ENCODE assay signal across 21 mouse cellular contexts in genomic region chr12:116086951-116087600, GRCm38 (mm10). TPM values are rescaled to one million over a fixed set of nuclear protein-coding genes. Genes with fewer than 3 reads are reported as not detected.
"Had no signal": no experiment of that assay in that cellular context is flagged by ENCODE, and none has a peak within 500 bp of the region (broad histone marks: within the 10 kb centered on the region; RNA-seq: fewer than 3 reads in every experiment).

No protein-coding gene starts in this region.

- H3K4me1 ChIP-seq: lung, embryonic 15.5 days; midbrain, embryonic 13.5 days; midbrain, embryonic 15.5 days; neural tube, embryonic 12.5 days had no signal

- H3K36me3 ChIP-seq: lung, embryonic 15.5 days; midbrain, embryonic 13.5 days; midbrain, embryonic 15.5 days; neural tube, embryonic 12.5 days had no signal

- H3K27ac ChIP-seq: lung, embryonic 15.5 days; macrophage; midbrain, embryonic 13.5 days; midbrain, embryonic 15.5 days; neural tube, embryonic 12.5 days had no signal

- H3K4me3 ChIP-seq: lung, embryonic 15.5 days; megakaryocyte, embryonic 14.5 days; midbrain, embryonic 13.5 days; midbrain, embryonic 15.5 days; neural tube, embryonic 12.5 days had no signal

- ATAC-seq: lung, postnatal 0 days; midbrain, embryonic 13.5 days; midbrain, embryonic 15.5 days had no signal

- H3K4me2 ChIP-seq: lung, embryonic 15.5 days; midbrain, embryonic 11.5 days; midbrain, embryonic 13.5 days; midbrain, embryonic 15.5 days; neural tube, embryonic 12.5 days had no signal

- H3K27me3 ChIP-seq: lung, embryonic 15.5 days; midbrain, embryonic 13.5 days; midbrain, embryonic 15.5 days; neural tube, embryonic 12.5 days had no signal

- DNase-seq: lung, adult 2 months; lung, postnatal 14 days; lung, postnatal 36 days; retina, postnatal 1 day; right cerebral cortex, adult 18-20 months; right cerebral cortex, postnatal 25 days; right cerebral cortex, postnatal 4 days; spleen, adult 18-20 months; thymus, adult 18-20 months; thymus, postnatal 14 days; thymus, postnatal 36 days had no signal

- H3K9me3 ChIP-seq: lung, embryonic 15.5 days; megakaryocyte, embryonic 14.5 days; midbrain, embryonic 13.5 days; midbrain, embryonic 15.5 days; neural tube, embryonic 12.5 days had no signal

- H3K9ac ChIP-seq: lung, embryonic 15.5 days; midbrain, embryonic 13.5 days; midbrain, embryonic 15.5 days; neural tube, embryonic 12.5 days had no signal

RNA-seq across cellular contexts. Expression of gene Vipr2, which starts 9.6 kb away (rescaled TPM):
- total RNA-seq: monocyte, adult 5-6 weeks; neutrophil, adult 5-6 weeks had no signal
